Mouse (Mus musculus): Measurements from ENCODE around the gene Naa10.

GRCm38 (mm10) chrX:73867852-73868251, 53.9 kb downstream of the Naa10 start:
- TF ChIP-seq EP300 (IDR thresholded peaks at IDR 0.05; ENCODE audit: insufficient read depth, low read depth, low read length) = no peak
- no peak for TF ChIP-seq CTCF (IDR thresholded peaks at IDR 0.05)
